Comparison of ENCODE assay signal across 9 mouse cellular contexts in the genomic region with DNA sequence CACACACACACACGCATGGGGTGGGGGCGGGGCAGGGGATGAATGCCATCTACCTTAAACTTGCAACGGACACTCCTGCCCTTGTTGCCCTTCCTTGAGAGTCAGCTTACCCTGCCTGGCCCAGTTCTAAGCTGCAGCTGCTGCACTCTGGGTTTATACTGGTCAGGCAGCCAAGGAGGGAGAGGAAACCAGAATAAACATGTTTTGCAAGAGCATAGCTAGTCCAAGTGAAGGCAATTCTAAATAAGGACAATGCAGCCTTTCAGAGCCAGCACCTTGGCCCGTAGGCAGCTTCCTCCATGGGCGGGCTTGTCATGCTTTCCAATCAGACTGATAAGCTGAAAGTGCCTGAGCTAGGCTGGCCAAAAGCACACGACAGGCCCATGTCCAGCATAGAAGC.
A peak's percentile ranks its signal among the peaks of the same experiment; 100 is the strongest.
DNase-seq lines count a peak whose midpoint lies in the region; ATAC-seq and TF ChIP-seq lines count a peak whose summit lies in the region.
"Had no signal": no experiment of that assay in that cellular context is flagged by ENCODE, and none has a peak within 500 bp of the region (broad histone marks: within the 10 kb centered on the region; RNA-seq: fewer than 3 reads in every experiment).

No protein-coding gene starts in this region.

- H3K4me1 ChIP-seq in brown adipose tissue, adult 24 weeks (ENCODE audit: control insufficient read depth, insufficient read depth, insufficient read length, low read length) = peaks cover 9% of the 10 kb centered on the region; the same call in 1 of the 2 replicates
- no peaks in the 10 kb centered on the region for H3K4me1 ChIP-seq in heart, postnatal 0 days (ENCODE audit: control insufficient read depth, insufficient read depth)
- H3K4me1 ChIP-seq in lung, adult 2 months (ENCODE audit: control insufficient read depth, insufficient read depth, low read length) = peaks cover 9% of the 10 kb centered on the region
- H3K4me1 ChIP-seq in thymus, adult 2 months (replicated peaks; ENCODE audit: control insufficient read depth, insufficient read depth, low read length) = peaks cover 2% of the 10 kb centered on the region; the same call in 1 of the 2 replicates

- TF ChIP-seq EP300 in heart, postnatal 0 days (IDR thresholded peaks at IDR 0.05; ENCODE audit: low read depth) = no peak

- H3K27me3 ChIP-seq in heart, postnatal 0 days (ENCODE audit: control insufficient read depth, insufficient read depth, low read length) = no peaks in the 10 kb centered on the region
- no peaks in the 10 kb centered on the region for H3K27me3 ChIP-seq in thymus, adult 2 months (ENCODE audit: control insufficient read depth, insufficient read depth, low read length)
- H3K27me3 ChIP-seq: Patski had no signal

- H3K9ac ChIP-seq in heart, postnatal 0 days (replicated peaks; ENCODE audit: low read depth, low read length) = no peak overlapping the region

- TF ChIP-seq POLR2A in lung, adult 2 months (IDR thresholded peaks at IDR 0.05; ENCODE audit: borderline replicate concordance, extremely low read depth, low read depth, low read length) = peak; percentile 79; the same call in 1 of the 2 replicates
- TF ChIP-seq POLR2A in thymus, adult 2 months (IDR thresholded peaks at IDR 0.05; ENCODE audit: control insufficient read depth, extremely low read depth, insufficient read depth, low read length, poor library complexity) = no peak

- no peak overlapping the region for H3K4me2 ChIP-seq in heart, postnatal 0 days (ENCODE audit: low read depth, low read length)

- WGBS in heart, postnatal 0 days = 34% methylated on average over 6 of the region's 6 CpGs
- 18% methylated on average over 6 of the region's 6 CpGs for WGBS in lung, adult 2 months
- 83% methylated on average over 6 of the region's 6 CpGs for WGBS in thymus, adult 2 months

- no peak overlapping the region for H3K4me3 ChIP-seq in brown adipose tissue, adult 24 weeks (ENCODE audit: insufficient read depth, low read depth, low read length)
- no peak overlapping the region for H3K4me3 ChIP-seq in heart, postnatal 0 days (ENCODE audit: low read depth, low read length)
- peak overlapping the region; percentile 18 for H3K4me3 ChIP-seq in lung, adult 2 months (replicated peaks; ENCODE audit: extremely low read depth, low read depth, low read length)
- H3K4me3 ChIP-seq in thymus, adult 2 months (ENCODE audit: control insufficient read depth, insufficient read depth, low read length) = no peak overlapping the region

- peak; percentile 64 for ATAC-seq in heart, postnatal 0 days (ENCODE audit: insufficient read depth, low read depth)
- ATAC-seq in erythroblast, adult 5-6 weeks (replicated peaks; ENCODE audit: low FRiP score, poor library complexity, severe bottlenecking) = no peak
- ATAC-seq: Patski had no signal

- H3K27ac ChIP-seq in brown adipose tissue, adult 24 weeks (replicated peaks; ENCODE audit: low read depth, low read length) = peak overlapping the region; percentile 76
- H3K27ac ChIP-seq in heart, postnatal 0 days (ENCODE audit: low read depth) = no peak overlapping the region
- H3K27ac ChIP-seq in thymus, adult 2 months (ENCODE audit: control insufficient read depth, insufficient read depth, low read length) = no peak overlapping the region

- no peak for TF ChIP-seq CTCF in heart, postnatal 0 days (IDR thresholded peaks at IDR 0.05; ENCODE audit: low read depth)
- TF ChIP-seq CTCF in lung, adult 2 months (IDR thresholded peaks at IDR 0.05; ENCODE audit: insufficient read depth, low read length) = no peak
- no peak for TF ChIP-seq CTCF in thymus, adult 2 months (IDR thresholded peaks at IDR 0.05; ENCODE audit: borderline replicate concordance, control insufficient read depth, extremely low read depth, insufficient read depth, low read length, poor library complexity)

- DNase-seq in 3T3-L1 (ENCODE audit: low read depth, low spot score) = peak; percentile 54
- DNase-seq in heart, postnatal 0 days (ENCODE audit: low spot score) = peak; percentile 39
- DNase-seq in lung, adult 2 months = peak; percentile 60
- DNase-seq in B cell, adult 2 months = no peak
- DNase-seq in right cerebral cortex, adult 2 months (ENCODE audit: low spot score in 2 of 2) = no peak
- no peak for DNase-seq in thymus, adult 2 months

- H3K36me3 ChIP-seq in heart, postnatal 0 days (replicated peaks; ENCODE audit: control insufficient read depth, insufficient read depth, low read length) = no peaks in the 10 kb centered on the region
- no peaks in the 10 kb centered on the region for H3K36me3 ChIP-seq in thymus, adult 2 months (ENCODE audit: control insufficient read depth, insufficient read depth, low read length)

- no peaks in the 10 kb centered on the region for H3K9me3 ChIP-seq in heart, postnatal 0 days (replicated peaks; ENCODE audit: control insufficient read depth, low read length)

Comparison
In these comparisons a context has a peak if more than half of its experiments do, and no peak if none do; other contexts are left out.
1. DNase-seq: peak in 3T3-L1 (single experiment), heart, postnatal 0 days (single experiment) and lung, adult 2 months (single experiment); none in B cell, adult 2 months (0 of 2), right cerebral cortex, adult 2 months (0 of 2) and thymus, adult 2 months (single experiment).